Mouse (Mus musculus) activated CD4-positive, CD25-positive, alpha-beta regulatory T cell, adult 4 months (primary cell): ENCODE measurements around the gene Sgk2. TPM values are rescaled to one million over a fixed set of nuclear protein-coding genes. Genes with fewer than 3 reads are reported as not detected.
A peak's percentile ranks its signal among the peaks of the same experiment; 100 is the strongest.

Experiments used
- ATAC-seq: one replicate; pipeline ENCODE4 v1.8.0; 2017
- polyA plus RNA-seq, 2 experiments: library from polyadenylated mRNA; unstranded; fragments of 100-300 nt; shearing (Covaris generic); gene quantifications; one replicate each; pipeline ENCODE4 v1.2.1; 2017

Gene Sgk2
- under 1 TPM in 1 of 2 experiments, not detected in 1; 0.16 TPM for polyA plus RNA-seq

DNA sequence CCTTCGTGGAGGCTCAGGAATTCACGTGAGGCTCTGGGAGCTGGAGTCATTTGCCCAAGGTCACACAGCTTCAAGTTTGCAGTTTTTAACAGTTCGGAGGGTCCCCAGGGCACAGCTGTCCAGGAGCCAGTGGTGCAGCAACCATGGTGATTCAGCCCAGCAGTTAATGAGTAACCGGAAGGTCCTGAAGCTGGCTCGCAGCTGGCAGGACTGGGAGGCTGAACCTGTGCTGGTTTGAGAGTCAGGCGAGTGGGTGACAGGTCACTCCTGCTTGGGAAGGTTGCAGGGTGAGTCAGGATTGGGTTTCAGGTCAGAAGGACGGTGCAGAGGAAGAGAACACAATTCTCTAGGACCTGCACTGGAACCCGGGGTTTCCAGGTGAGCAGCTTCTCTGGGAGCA, at the start of gene Sgk2:
TSS of gene Sgk2 (plus strand) at position 113 of the 400 bp plus-strand sequence.
- ATAC-seq = no peak

DNA sequence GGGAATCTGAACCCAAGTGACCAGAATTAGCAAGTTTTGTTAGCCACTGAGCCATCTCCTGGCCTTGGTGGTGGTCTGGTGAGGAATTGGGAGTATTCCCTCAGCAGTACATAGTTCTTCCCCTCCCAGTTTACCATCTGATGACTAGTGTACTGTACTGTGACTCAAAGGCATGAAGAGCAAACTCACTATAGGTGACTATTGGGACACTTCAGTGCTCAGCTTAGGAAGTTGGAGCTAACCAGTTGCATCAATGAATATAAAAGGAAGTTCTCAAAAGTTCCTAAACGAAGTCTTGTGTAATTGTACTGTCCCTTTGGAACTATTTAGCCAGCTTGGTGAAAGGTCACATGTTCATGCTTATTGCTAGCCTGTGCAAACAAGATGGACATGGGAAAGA, 47.6 kb upstream of the Sgk2 start:
- no peak for ATAC-seq

DNA sequence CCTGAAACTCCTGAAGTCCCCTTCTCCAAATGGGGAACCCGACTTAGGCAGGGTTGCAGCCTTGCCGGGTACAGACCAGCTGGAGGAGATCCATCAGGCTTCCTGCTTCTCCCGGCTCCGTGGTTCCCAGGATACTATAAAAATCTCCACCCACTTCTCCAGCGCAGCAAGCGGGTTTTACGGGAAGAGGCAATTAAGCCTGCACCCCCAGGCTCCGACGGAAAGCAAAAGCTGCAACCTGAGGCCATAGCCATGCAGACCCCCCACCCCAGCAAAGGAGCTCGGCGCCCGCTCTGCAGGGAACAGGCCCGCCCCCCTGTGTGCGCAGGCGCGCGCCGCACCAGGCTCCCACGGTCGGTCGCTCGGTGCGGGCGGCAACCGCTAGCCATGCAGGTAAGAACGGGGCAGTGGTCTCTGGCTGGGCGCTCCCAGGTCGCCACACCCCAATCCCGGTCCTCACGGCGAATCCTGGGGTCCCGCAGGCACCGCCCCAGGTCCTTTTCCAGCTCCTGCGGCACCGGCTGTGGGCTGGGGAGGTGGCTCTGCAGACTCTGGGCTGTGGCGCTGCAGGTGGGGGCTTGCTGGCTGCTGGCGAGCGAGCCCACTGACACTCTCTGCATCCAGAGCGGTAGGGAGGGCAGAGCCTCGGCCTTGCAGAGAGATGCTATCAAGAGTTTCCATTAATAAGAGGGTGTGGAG, 43.8 kb upstream of the Sgk2 start, which contains the start of gene L3mbtl1:
TSS of gene L3mbtl1 (plus strand) at position 325 of the 699 bp plus-strand sequence.
- no peak for ATAC-seq

DNA sequence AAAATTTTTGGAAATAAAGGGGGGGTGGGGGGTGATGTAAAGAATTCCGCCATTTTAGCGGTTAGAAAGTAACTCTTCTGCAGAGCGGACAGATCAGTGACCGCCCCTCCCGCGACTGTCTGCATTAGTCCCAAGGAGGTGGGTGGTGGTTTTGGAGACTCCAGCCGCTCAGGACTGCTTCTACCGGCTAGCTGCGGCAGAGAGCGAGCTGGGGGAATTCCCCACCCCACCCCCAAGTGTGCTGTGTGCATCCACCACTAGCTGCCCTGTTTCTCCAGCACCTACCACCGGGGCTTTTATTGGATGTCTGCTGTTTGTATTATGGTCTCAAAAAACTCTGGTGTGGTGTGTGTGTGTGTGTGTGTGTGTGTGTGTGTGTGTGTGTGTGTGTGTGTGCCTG, 43.2 kb upstream of the Sgk2 start:
- ATAC-seq = peak; percentile 68

DNA sequence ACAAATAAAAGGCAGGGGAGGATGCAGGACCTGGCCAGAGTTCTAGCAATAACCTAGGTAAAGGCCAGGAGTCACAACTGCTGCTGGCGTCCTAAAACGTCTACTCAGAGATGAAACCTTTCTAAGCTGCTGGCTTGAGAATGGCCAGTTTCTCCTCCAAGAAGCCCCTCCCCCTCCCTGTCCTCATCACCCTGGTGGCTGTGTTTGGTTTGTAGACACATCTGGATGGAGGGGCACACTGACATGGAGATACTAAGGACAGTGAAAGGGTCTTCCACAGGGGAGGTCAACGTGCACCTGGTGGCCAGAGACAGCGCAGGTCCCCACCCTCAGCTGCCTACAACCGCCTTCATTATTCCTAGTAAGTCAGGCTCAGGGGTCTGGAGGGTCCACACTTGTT, 40.2 kb upstream of the Sgk2 start:
- ATAC-seq = no peak

DNA sequence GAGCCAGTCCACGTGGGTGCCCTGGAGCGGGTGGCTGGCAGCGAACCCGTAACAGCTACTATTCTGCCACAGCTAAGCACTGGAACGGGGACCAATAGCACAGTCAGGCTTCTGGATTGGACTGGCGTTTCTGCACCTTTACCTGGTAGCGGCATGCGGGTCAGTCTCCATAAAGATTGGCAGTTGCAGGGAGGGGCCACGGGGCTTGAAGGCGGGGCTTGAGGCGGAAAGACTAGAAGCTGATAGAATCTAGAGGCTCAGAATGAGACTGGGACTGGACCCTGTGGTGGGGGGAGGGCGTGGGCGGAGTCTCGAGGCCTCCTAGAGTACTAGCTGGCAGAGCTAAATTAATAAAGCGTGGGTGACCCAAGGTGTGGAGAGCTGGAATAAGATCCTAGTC, 39.4 kb upstream of the Sgk2 start:
- ATAC-seq = no peak

DNA sequence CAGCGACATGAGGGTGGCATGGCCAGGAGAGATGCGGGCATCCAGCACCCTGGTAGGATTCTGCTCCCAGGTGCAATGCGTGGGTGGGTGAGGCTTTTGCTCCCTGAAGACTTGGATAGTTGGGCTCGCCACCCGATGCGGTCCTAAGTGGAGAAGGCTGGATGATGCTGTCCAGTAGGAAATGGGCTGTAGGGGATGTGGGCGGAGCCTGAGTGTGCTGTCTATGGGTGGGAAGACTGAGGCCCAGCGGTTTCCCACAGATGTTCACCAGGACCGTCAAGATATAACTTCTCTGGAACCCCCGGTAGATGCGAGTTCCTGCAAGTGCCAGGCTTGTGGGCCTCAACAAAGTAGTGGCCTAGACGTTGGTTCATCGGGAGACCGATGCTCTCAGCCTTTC, 38.9 kb upstream of the Sgk2 start:
- ATAC-seq = no peak

DNA sequence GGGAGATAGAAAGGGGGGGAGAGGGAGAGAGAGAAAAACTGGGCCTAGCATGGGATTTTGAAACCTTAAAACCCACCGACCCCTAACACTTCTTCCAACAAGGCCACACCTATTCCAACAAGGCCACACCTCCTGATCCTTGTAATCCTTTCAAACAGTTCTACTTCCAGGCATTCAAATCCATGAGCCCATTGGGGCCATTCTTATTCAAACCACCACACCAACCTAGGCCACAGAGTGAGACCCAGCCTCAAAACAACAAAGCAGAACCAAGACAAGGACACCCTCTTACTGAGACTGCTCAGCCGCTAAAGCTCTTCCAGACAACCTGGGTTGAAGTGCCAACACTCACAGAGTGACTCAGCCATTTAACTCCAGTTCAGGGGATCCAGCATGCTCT, 36.4 kb upstream of the Sgk2 start:
- ATAC-seq = no peak

DNA sequence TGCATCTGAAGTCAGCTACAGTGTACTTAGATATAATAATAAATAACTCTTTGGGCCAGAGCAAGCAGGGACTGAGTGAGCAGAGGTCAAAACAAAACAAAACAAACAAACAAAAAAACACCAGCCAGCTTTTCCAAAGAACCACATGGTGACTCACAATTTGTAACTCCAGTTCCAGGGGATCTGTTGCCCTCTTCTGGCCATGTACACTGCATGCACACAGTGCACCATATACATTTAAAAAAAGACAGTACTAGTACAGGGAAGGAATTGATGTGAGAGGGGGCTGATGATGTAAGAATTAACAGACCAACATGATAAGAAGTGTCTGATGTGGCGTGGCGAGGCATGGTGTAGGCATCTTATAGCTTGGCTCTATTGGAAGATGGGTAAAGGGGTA, 30.3 kb upstream of the Sgk2 start:
- no peak for ATAC-seq

DNA sequence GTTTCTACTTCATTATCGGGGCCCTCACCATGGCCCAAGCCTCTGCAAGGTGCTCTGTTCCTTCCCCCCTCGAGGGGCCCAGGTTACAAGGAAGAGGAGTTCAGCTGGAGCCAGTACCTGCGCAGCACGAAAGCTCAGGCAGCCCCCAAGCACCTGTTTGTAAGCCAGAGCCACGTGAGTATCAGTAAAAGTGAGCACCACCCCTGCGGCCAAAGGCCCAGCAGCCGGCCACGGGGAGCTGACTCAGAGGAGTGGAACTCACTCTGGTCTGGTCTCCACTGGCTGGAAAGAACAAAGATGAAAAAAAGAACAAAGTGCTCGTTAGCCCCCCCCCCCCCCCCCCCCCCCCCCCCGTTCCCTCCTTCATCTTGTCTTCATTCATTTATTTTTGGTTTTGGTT, 25.8 kb upstream of the Sgk2 start:
- no peak for ATAC-seq

DNA sequence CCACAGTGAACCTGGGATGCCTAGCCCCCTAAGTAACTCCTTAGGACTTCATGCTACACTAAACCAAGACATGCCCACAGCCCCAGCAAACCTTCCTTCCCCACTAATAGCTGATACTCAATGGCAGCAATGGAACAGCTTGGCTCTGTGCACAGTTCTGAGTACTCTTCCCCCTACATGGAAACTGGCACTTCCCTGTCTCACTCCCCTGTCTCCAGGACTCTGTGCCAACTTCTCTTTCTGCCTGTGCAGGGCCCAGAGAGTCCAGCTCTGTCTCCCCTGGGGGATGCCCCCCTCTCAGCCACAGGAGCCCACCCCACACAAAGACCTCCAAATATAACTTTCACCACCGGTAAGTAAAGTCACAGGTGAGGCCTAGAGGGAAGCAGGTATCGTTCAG, 20.4 kb upstream of the Sgk2 start:
- no peak for ATAC-seq

DNA sequence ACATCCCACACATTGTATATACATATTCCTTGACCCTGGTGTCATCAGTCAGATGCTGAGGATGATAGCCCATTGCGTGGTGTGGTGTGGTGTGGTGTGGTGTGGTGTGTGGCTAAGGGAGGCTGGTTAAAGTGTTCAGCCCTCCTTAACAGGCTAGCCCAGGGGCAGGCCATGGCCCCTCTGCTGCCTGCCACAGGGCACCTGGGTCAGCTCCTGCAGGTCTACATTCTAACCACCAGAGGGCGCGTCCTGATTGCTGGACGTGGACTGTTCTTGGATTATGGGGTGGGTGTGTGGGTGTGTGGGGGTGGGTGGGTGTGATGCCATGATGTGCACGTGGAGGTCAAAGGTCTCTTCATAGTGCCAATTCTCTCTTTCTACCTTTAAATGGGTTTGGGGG, 18.8 kb upstream of the Sgk2 start:
- peak; percentile 28 for ATAC-seq

DNA sequence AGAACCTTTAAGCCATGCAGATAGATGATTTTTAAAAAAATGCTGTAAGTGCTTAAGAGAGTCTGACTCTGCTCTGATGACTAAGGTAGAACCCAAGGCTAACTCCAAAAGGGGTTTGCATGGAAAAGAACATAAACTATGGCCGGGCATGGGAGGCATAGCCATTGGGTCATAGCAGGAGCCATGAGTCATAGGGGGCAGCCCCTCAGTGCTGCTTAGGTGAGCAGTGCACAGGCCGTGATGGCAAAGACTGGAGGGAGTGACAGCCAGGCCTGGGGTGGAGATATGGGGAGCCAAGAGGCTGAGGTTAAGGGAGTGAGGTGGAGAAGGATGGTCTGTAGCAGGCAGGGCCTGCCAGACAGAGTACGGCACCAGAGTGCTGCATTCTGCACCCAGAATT, 18.0 kb upstream of the Sgk2 start:
- ATAC-seq = no peak

DNA sequence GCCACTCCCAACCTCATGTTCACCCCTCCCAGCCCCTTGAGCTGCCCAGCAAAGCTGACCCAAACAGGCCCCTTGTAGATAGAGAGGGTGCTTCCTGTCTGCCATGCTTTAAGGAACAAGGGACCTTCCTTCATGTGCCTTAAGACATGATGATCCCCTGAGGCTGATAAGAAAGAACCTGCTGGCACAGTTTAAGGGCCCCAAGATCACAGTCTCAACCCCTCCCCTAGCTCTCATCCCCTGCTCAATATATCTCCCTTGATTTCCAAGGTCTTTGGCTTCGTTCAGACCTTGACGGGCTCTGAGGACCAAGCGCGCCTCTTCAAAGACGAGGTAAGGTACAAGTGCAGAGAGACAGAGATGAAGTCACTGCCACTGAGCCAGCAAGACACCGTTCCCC, 16.2 kb upstream of the Sgk2 start:
- ATAC-seq = no peak

DNA sequence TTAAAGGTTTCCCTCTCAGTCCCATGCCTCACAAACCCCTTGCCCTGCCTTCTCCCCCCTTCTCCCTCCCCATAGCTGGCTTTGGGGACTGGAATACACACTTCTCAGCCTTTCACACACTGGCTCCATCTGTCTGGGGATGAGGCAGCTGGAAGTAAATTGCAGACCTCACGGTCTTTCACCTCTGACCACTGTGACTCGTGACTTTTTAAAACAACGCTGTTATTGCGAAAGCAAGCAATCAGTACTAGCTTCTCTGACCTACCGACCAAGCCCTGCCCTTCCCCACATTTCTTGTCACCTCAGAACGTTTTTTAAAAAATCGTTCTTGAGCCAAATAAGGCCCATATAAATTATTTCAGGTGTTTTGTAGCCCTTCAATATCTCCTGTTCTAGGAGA, 14.4 kb upstream of the Sgk2 start:
- no peak for ATAC-seq

DNA sequence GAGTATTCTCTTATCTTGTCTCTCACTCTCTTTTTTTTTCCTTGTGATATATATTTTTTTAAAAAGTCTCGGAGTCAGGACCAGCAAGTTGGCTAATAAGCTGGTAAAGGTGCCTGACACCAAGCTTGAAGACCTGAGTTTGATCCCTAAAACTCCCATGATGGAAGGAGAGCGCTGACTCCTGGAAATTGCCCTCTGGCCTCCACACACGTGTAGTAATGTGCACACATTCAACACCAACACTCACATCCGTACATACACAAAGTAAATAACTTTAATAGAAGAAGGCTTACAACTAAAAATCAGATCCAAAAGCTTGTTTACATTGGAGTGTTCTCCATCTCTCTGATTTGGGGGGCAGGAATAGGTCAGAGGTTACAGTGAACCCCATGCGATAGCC, 13.9 kb upstream of the Sgk2 start:
- no peak for ATAC-seq

DNA sequence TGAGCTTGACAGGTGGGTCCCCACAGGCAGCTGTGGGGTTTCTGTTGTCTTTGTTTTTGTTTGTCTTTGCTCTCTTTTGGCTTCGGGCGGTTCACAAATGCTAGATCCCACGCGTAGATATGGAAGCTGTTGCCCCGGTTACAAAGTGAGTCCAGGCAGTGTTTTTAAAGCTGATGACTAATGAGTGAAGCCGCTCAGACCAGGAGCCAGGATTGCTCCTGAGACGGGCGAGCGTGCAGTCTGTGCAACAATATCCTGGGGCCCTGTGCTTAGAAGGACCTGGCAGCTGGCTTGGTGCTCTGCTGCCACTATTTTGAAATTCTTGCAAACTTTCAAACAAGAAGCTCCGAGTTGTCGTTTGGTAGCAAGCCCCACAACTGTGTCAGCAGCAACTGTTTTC, 13.5 kb upstream of the Sgk2 start:
- no peak for ATAC-seq

DNA sequence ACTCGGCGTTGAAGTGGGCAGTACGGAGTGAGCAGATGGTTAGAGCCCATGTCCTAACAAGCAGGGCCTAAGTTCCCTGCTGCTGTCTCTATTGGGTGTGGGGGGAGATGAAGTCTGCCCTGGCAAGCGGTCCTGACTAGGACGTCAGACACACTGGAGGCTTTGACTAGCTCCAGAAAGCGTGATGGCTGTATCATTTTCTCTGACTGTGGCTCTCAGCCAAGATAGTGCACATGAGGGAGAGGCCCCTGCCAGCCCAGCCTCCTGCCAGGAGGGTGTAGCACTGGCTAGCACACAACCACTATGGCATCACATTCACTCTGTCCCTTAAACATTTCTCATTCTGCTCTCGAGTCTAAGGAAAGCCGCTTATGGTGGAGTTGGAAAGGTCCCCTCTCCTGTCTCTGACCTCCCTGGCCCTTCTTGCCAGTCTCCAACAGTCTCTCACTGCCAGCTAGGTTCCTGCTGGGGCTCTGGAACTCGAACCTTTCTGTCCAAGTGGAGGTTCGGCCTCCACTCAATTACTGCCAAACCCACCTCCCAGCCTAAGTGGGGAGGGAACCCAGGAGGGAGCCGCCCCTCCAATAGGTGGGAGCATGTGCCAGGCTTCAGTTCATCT, 11.9 kb upstream of the Sgk2 start:
- ATAC-seq = no peak

DNA sequence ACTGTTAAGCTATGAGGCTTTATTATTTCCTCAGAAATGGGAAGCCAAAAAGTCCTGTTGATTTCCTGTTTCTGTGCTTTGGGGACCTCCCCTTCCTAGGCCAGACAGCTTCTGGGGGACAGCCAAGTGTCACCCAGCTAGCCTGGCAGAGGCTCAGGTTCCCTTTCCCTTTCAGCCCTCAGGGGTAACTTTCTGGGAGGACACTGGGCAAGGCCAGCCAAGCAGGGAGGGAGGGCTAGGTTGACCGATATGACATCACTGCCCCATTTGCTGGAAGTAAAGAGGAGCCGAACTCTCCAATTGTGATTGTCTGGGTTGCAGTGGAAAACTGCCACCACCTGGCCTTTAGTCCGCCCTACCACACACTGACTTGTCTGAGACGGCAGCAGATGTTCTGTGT, 11.1 kb upstream of the Sgk2 start:
- ATAC-seq = no peak

DNA sequence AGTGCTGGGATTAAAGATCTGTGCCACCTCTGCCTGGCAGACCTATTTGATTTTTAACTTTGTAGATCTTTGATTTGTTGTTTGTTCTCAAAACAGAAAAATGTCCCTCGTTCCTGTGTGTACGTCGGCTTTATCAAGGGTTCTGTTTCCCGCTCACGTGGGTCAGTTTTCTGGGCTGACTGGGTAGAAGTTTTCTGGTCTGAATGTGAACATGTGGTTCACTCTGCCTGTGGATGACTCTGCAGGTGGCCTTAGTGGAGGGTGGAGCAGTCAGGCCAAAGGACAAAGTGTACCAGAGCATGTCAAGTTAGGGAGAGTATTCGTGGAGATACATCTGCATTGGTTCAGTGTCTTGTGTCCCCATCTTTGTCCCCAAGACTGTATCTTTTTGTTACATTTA, 2.7 kb upstream of the Sgk2 start:
- no peak for ATAC-seq

DNA sequence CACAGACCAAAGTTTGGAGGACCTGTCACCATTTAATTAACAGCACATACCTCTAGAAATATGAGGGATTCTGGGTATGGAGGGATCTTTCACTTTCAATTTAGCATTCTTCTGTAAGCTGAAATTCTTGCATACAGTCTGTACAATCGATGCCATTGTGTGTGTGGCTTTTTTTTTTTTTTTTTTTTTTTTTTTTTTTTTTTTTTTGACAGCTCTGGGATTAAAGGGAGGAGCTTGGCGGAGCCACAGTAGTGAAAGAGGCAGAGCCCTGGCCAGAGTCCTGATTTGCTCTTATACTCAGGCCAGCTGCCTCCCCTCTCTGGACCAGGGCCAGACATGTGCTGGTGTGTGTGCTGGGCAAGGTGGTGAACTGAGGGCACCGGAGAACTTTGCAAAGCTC, 1.2 kb upstream of the Sgk2 start:
- no peak for ATAC-seq

DNA sequence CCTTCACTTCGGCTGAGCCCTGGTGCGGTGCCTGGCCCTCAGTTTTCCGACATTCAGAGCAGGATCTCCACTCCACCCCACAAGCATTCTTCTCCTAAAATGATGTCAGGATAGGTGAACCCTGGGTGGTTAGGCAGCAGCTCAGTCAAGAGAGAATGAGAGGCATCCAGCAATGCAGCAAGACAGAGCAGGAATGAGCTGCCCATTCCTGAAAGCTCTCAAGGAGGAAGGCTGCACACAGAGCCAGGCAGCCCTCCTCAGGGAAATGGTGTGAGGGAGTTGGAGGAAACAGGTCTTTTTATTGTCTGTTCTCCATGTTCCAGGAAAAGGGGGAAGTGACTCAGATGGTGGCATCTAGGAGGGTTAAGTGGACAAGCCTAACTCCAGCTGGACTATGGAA, 366 bp upstream of the Sgk2 start:
- ATAC-seq = no peak

DNA sequence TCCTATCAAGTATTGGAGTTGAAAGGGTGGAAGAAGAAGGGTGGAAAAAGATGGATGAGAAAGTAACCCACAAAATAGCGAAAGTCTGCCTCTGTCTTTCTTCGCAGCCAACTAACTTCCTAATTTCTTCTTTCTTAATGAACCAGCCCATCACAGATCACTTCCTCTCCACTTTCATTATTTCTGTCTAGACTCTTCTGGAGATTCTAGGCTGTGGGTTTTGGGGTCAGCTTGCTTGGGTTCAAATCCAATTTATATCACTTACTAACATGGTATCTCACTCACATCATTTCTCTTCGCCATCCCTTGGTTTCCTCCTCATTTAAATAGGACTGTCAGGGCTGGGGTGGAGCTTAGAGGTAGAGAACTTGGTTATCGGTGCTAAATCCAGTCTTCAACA, 1.1 kb downstream of the Sgk2 start:
- ATAC-seq = no peak

DNA sequence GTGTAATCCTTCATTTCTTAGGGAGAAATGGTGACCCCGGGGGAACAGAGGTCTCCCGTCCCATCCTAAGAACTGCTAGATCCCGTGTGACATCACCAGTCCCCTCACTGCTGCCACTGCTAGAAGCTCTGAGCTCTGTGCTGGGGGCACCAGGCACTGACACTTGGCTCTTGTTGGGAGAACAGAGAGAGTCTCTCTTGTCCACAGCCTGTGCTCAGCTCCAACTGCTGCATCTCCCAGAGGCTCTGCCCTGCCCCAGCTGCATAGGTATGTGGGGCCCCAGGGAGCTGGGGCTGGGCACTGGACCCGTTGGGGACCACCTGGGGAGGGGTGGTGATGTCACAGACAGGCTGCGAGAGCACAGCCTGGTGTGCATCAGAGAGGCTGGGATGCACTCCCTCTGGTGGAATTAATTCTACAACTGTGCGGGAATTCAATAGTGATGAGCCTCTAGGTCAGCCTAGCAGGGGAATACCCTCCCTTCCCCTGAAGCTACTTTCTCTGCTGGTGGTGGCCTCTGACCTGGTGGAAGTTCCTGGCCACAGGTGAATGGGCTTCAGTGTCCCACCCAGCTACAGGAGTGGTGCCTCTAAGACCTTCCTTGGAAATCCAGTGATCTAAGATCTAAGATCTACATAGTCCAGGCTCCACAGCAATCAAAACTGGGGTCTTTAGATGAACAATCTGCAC, 4.4 kb downstream of the Sgk2 start:
- ATAC-seq = no peak
